Mouse (Mus musculus) kidney, embryonic 16.5 days (tissue): ENCODE measurements around the gene Gsdme. TPM values are rescaled to one million over a fixed set of nuclear protein-coding genes. Genes with fewer than 3 reads are reported as not detected.

Source experiments
- ATAC-seq: fragments of 200-750 bp; cut with Nextera tagmentation; 2 replicates; pipeline ENCODE4 v1.8.0; 2017; ENCODE audit warnings: moderate TSS enrichment; ENCODE audit not compliant: low FRiP score, low TSS enrichment
- H3K27ac ChIP-seq: fragments of 300-500 bp; sonication (generic); 2 replicates; pipeline ENCODE4 v1.5.1; 2014; ENCODE audit warnings: low read length
- H3K27me3 ChIP-seq: fragments of 300-500 bp; sonication (generic); 2 replicates; pipeline ENCODE4 v1.6.1; 2014; ENCODE audit warnings: low read length, control low read depth, mixed read lengths; ENCODE audit not compliant: insufficient read depth
- H3K36me3 ChIP-seq: fragments of 300-500 bp; sonication (generic); 2 replicates; pipeline ENCODE4 v1.6.1; 2014; ENCODE audit warnings: low read length, control low read depth, mixed read lengths; ENCODE audit not compliant: insufficient read depth
- H3K4me1 ChIP-seq: fragments of 300-500 bp; sonication (generic); 2 replicates; pipeline ENCODE4 v1.6.1; 2014; ENCODE audit warnings: low read length, control low read depth, mixed read lengths; ENCODE audit not compliant: insufficient read depth
- H3K4me2 ChIP-seq: fragments of 300-500 bp; sonication (generic); replicated peaks from 2 replicates; pipeline ENCODE4 v1.6.1; 2014; ENCODE audit warnings: low read depth, low read length
- H3K4me3 ChIP-seq: fragments of 300-500 bp; sonication (generic); 2 replicates; pipeline ENCODE4 v1.5.1; 2014; ENCODE audit warnings: mild to moderate bottlenecking, low read length
- H3K9ac ChIP-seq: fragments of 300-500 bp; sonication (generic); replicated peaks from 2 replicates; pipeline ENCODE4 v1.6.1; 2014; ENCODE audit warnings: low read length
- H3K9me3 ChIP-seq: fragments of 300-500 bp; sonication (generic); 2 replicates; pipeline ENCODE4 v1.6.1; 2016; ENCODE audit warnings: low read length, control low read depth
- WGBS: fragments of 180-500 bp; shearing (Covaris S2); extraction: QIAGEN DNeasy Blood & Tissue Kit; methylation state at CpG from one replicate; pipeline ENCODE4 v1.1.7; 2014; 5-methylcytosine and 5-hydroxymethylcytosine counted together
- polyA plus RNA-seq: library from polyadenylated mRNA; unstranded; fragments of >200 nt; fragmentation: Nextera tagmentation; extraction: Ambion mirVana; gene quantifications from 2 replicates; pipeline ENCODE4 v1.2.1, GENCODE M21; 2015

Gsdme gene
- polyA plus RNA-seq, 1 experiment from 2014 or later: 55.3 TPM

DNA sequence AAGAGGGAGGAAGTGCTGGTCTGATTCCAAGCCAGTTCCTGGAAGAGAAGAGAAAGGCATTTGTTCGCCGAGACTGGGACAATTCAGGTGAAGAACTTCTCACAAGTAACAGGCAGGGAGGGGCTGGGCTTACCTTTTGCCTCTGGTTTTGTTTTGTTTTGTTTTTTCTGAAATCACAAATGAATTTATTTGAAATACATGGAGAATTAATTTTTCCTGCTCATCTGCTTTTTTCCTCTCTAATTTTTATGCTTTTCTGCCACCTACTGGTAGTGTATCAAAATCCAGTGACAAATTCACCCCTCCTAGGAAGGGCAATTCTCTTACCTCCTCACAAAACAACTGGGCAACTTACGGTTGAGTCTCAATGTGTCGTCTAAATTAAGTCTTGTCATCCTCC is 83.5 kb downstream of the Gsdme start:
- peaks cover 4% of the 10 kb centered on the region; the same call in 1 of the 2 replicates for H3K4me1 ChIP-seq
- H3K36me3 ChIP-seq: peaks cover 23% of the 10 kb centered on the region
- 57% methylated on average over 4 of the region's 4 CpGs for WGBS
- no peak overlapping the region for H3K4me3 ChIP-seq
- H3K27me3 ChIP-seq: no peaks in the 10 kb centered on the region
- H3K27ac ChIP-seq: no peak overlapping the region
- no peak overlapping the region for H3K4me2 ChIP-seq
- no peak for ATAC-seq
- H3K9me3 ChIP-seq: no peaks in the 10 kb centered on the region
- H3K9ac ChIP-seq: no peak overlapping the region

DNA sequence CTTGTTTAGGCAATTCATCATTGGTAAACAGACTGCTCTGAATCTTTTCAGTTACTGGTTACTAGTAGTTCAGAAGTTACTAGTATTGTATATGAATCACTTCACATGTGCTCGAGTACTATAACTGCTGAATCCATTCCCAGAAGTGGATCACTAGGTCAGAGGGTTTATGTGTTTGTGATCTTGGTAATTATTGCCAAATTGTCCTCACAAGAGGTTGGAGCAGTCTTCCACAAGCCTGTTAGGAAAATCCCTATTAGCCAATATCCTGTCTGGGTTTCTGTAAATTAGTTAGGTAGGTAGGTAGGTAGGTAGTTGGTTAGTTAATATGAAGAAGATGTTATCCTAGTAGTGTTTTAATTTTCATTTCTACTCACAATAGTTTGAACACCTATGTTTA is 87.9 kb downstream of the Gsdme start:
- WGBS: 58% methylated on average over 1 of the region's 1 CpGs
- H3K4me3 ChIP-seq: no peak overlapping the region
- H3K9ac ChIP-seq: no peak overlapping the region
- no peaks in the 10 kb centered on the region for H3K9me3 ChIP-seq
- no peak overlapping the region for H3K4me2 ChIP-seq
- H3K36me3 ChIP-seq: peaks cover 7% of the 10 kb centered on the region
- H3K27me3 ChIP-seq: no peaks in the 10 kb centered on the region
- H3K4me1 ChIP-seq: peaks cover 4% of the 10 kb centered on the region; the same call in 1 of the 2 replicates
- ATAC-seq: no peak
- H3K27ac ChIP-seq: no peak overlapping the region

DNA sequence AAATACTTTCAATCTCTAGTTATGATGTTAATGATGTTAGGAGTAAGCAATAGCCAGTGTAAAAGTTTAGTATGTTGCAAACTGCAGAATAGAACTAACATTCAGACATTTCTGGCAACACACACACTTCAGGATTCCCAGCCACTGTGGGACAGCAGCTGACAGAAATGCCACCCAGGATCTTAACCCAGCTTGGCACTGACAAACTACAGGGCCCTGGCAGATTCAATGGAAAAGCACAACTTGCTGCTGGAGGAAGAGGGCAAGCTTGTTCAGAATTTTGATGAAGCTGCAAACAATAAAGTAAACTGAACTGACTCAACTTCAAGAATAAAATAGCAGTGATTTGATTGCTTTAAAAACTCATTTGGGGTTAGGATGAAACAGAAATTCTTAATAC is 93.9 kb downstream of the Gsdme start:
- no peak overlapping the region for H3K4me3 ChIP-seq
- no peak for ATAC-seq
- H3K9ac ChIP-seq: no peak overlapping the region

DNA sequence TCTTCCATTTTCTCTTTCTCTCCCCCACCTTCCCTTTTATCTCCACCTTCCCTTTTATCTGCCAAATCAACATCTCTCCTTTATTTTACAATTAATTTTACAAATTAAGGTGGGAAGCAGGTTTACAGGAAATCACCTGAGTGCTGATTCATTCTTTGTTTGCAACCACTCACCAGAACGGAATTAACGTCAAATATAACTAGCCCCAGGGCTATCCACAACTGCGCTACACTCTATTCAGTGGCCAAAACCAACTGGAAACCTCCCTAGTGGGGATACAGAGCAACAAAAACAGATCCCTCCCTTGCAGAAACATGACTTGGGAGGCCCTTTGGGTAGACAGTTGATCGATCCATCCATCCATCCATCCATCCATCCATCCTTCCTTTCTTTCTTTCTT is 94.8 kb downstream of the Gsdme start:
- H3K4me2 ChIP-seq: no peak overlapping the region
- H3K4me3 ChIP-seq: no peak overlapping the region
- peaks cover 13% of the 10 kb centered on the region for H3K36me3 ChIP-seq
- no peak overlapping the region for H3K9ac ChIP-seq
- H3K4me1 ChIP-seq: no peaks in the 10 kb centered on the region
- no peaks in the 10 kb centered on the region for H3K27me3 ChIP-seq
- 78% methylated on average over 4 of the region's 4 CpGs for WGBS
- H3K27ac ChIP-seq: no peak overlapping the region
- no peaks in the 10 kb centered on the region for H3K9me3 ChIP-seq
- no peak for ATAC-seq

More for the DNA sequence above, 93.9 kb downstream of the Gsdme start:
- no peaks in the 10 kb centered on the region for H3K4me1 ChIP-seq
- H3K27me3 ChIP-seq: no peaks in the 10 kb centered on the region
- no peak overlapping the region for H3K27ac ChIP-seq
- no peaks in the 10 kb centered on the region for H3K9me3 ChIP-seq
- H3K36me3 ChIP-seq: peaks cover 13% of the 10 kb centered on the region
- no peak overlapping the region for H3K4me2 ChIP-seq

DNA sequence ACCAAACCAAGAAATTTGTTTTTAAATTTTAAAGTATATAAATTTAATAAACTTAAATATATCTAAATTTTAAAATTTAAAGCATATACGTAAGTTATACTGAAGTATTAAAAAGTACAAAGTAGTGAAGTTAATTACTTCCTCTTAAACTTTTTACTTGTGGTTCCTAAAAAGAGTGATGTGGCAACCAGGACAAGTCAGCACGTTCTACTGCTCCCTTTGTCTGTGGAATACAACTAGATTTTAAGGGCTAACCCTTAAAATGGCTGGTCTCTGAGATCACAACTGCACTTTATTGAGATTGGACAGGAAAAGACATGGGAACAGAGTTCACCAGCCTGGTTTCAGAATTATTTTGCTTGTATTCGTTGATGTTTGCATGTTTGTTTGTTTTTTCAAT is 100.6 kb downstream of the Gsdme start:
- H3K36me3 ChIP-seq: peaks cover 15% of the 10 kb centered on the region
- no peaks in the 10 kb centered on the region for H3K27me3 ChIP-seq
- ATAC-seq: no peak
- no peak overlapping the region for H3K9ac ChIP-seq
- no peaks in the 10 kb centered on the region for H3K4me1 ChIP-seq
- no peaks in the 10 kb centered on the region for H3K9me3 ChIP-seq
- no peak overlapping the region for H3K4me3 ChIP-seq
- WGBS: 83% methylated on average over 3 of the region's 3 CpGs
- H3K27ac ChIP-seq: no peak overlapping the region
- H3K4me2 ChIP-seq: no peak overlapping the region

DNA sequence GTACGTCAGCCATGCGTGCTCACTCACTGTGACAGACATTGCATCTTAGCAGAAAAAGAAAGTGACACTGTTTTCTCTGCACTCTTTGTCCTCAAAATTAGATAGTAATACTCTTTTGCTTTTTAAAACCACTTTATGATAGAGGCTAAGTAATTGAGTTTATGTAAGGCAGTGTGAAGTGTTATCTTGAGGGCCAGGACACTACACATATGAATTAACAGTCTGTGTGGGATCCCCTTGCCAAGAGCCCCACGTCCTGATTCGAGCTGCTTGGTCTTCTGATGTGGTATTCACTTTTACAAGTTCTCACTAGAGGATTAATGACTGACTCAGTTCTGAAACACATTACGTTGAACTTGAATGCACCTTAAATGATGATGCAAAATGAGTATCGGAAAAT is 103.8 kb downstream of the Gsdme start:
- Histone ChIP-seq H3K9ac (no peak overlapping the region), H3K36me3 (peaks cover 10% of the 10 kb centered on the region), H3K4me1 (no peaks in the 10 kb centered on the region), H3K4me3 (no peak overlapping the region), H3K27me3 (no peaks in the 10 kb centered on the region), H3K27ac (no peak overlapping the region), H3K9me3 (no peaks in the 10 kb centered on the region), H3K4me2 (no peak overlapping the region)
- 45% methylated on average over 6 of the region's 6 CpGs for WGBS
- no peak for ATAC-seq

DNA sequence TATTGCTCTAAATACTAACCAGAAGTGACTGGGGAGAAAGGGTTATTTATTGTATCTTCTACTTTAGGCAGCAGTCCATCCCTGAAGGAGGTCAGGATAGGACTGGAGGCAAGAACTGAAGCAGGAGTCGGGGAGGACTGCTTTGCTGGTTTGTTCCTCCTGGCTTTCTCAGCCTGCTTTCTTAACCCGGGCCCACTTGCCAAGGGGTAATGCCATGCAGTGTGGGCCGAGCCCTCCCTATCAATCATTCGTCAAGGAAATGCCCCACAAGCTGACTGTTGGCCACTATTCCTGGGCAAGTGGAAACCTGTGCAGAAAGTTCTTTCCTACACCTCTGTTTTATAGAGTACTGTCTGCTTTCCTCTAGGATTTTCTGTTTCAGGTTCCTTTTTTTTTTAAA is 114.3 kb downstream of the Gsdme start:
- Histone ChIP-seq H3K27ac (no peak overlapping the region), H3K4me3 (no peak overlapping the region), H3K4me2 (no peak overlapping the region), H3K9me3 (no peaks in the 10 kb centered on the region), H3K36me3 (peaks cover 3% of the 10 kb centered on the region; the same call in 1 of the 2 replicates), H3K27me3 (no peaks in the 10 kb centered on the region), H3K9ac (no peak overlapping the region), H3K4me1 (no peaks in the 10 kb centered on the region)
- WGBS: 78% methylated on average over 4 of the region's 4 CpGs
- ATAC-seq: peak; percentile 46; the same call in 1 of the 2 replicates

DNA sequence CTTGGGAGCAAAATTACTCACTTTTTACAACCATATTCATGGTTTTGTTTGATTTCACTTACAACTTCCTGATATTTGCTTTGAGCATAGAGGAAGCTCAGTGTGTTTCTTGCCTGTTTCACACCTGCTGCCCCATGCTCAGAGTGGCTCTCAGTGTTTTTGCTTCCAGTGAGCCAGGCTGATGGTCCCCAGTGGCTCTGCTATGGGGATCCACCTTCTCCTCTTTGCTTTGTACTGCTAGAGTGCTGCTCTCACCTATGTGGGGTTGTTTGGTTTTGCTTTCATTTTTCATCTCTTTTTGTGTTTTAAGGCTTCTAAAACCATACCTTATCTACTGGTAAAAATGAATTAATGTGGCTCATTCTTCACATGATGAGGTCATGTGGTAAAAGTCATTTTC is 117.5 kb downstream of the Gsdme start:
- Histone ChIP-seq H3K36me3 (peaks cover 3% of the 10 kb centered on the region; the same call in 1 of the 2 replicates), H3K27me3 (no peaks in the 10 kb centered on the region), H3K27ac (no peak overlapping the region), H3K9ac (no peak overlapping the region), H3K9me3 (no peaks in the 10 kb centered on the region), H3K4me3 (no peak overlapping the region), H3K4me2 (no peak overlapping the region), H3K4me1 (no peaks in the 10 kb centered on the region)
- ATAC-seq: no peak

DNA sequence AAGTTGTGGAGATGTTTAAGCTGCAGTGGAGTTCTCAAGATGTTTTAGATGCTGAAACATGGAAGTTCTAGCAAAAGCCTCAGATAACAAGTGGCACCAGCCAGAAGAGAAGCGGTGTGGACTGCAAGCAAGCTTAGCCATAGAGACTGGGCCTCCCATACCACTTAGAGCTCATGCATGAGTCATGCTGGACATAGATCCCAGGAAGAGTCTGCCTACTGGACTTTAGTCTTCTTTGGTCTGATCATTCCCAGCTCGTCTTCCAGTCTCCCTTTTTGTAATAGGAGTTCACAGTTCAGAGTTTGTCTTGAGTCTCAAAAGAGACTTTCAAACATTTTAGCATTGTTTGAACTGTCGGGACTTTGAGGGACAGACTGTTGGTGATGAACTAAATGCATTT is 124.1 kb downstream of the Gsdme start:
- H3K9me3 ChIP-seq: no peaks in the 10 kb centered on the region
- H3K27ac ChIP-seq: no peak overlapping the region
- no peak overlapping the region for H3K4me3 ChIP-seq
- no peaks in the 10 kb centered on the region for H3K36me3 ChIP-seq
- no peaks in the 10 kb centered on the region for H3K27me3 ChIP-seq
- ATAC-seq: no peak
- 81% methylated on average over 3 of the region's 3 CpGs for WGBS
- H3K9ac ChIP-seq: no peak overlapping the region
- H3K4me2 ChIP-seq: no peak overlapping the region
- H3K4me1 ChIP-seq: peaks cover 17% of the 10 kb centered on the region
